In genomic region chr1:179506530-179507315, GRCm38 (mm10) we compare ENCODE assay signal across 8 mouse cellular contexts. TPM values are rescaled to one million over a fixed set of nuclear protein-coding genes. Genes with fewer than 3 reads are reported as not detected.
DNase-seq lines count a peak whose midpoint lies in the region; ATAC-seq and TF ChIP-seq lines count a peak whose summit lies in the region.
"Had no signal": no experiment of that assay in that cellular context is flagged by ENCODE, and none has a peak within 500 bp of the region (broad histone marks: within the 10 kb centered on the region; RNA-seq: fewer than 3 reads in every experiment).

No protein-coding gene starts in this region.

- peaks cover 15% of the 10 kb centered on the region for H3K4me1 ChIP-seq in G1E (ENCODE audit: insufficient read depth, low read depth, low read length)
- H3K4me1 ChIP-seq in neural tube, embryonic 11.5 days (ENCODE audit: control insufficient read depth, insufficient read depth, low read length), result no peaks in the 10 kb centered on the region
- H3K4me1 ChIP-seq: neural tube, embryonic 12.5 days had no signal

- H3K4me2 ChIP-seq in neural tube, embryonic 11.5 days (ENCODE audit: low read depth), result no peak overlapping the region
- H3K4me2 ChIP-seq: neural tube, embryonic 12.5 days had no signal

- 73% methylated on average over 9 of the region's 9 CpGs for WGBS in neural tube, embryonic 11.5 days

- no peak for ATAC-seq in G1E (ENCODE audit: extremely low read depth, insufficient number of reproducible peaks, low FRiP score, poor library complexity, severe bottlenecking)
- ATAC-seq in neural tube, embryonic 11.5 days (ENCODE audit: insufficient read depth, low FRiP score, low TSS enrichment), result no peak

- no peak overlapping the region for H3K4me3 ChIP-seq in G1E (ENCODE audit: low read depth, low read length)
- H3K4me3 ChIP-seq in neural tube, embryonic 11.5 days (ENCODE audit: low read depth, low read length), result no peak overlapping the region
- H3K4me3 ChIP-seq: neural tube, embryonic 12.5 days had no signal

- H3K27me3 ChIP-seq in G1E (ENCODE audit: insufficient read depth, low read length), result no peaks in the 10 kb centered on the region
- H3K27me3 ChIP-seq in neural tube, embryonic 11.5 days (ENCODE audit: control insufficient read depth, insufficient read depth, low read length), result no peaks in the 10 kb centered on the region
- H3K27me3 ChIP-seq: neural tube, embryonic 12.5 days had no signal

- peak; percentile 11; the same call in 1 of the 2 replicates for TF ChIP-seq CTCF in G1E (IDR thresholded peaks at IDR 0.05; ENCODE audit: low read depth, low read length)

- H3K27ac ChIP-seq in neural tube, embryonic 11.5 days (ENCODE audit: low read depth, low read length), result no peak overlapping the region
- H3K27ac ChIP-seq: neural tube, embryonic 12.5 days had no signal

- H3K36me3 ChIP-seq in G1E (replicated peaks), result peaks cover 43% of the 10 kb centered on the region
- H3K36me3 ChIP-seq in neural tube, embryonic 11.5 days (ENCODE audit: control insufficient read depth, insufficient read depth, low read length), result no peaks in the 10 kb centered on the region
- H3K36me3 ChIP-seq: neural tube, embryonic 12.5 days had no signal

- DNase-seq in layer of hippocampus, postnatal 10 days (ENCODE audit: low spot score in 2 of 2), result peak; percentile 23 to 56
- no peak for DNase-seq in layer of hippocampus, postnatal 36 days
- no peak for DNase-seq in G1E (ENCODE audit: low spot score)
- peak; percentile 34 for DNase-seq in c-Kit-negative CD71-positive TER-119-positive erythroid progenitor cells, embryonic 14.5 days (ENCODE audit: low read depth, low spot score)
- peak; percentile 38 for DNase-seq in heart, postnatal 4 days
- peak; percentile 30 for DNase-seq in neural tube, embryonic 11.5 days (ENCODE audit: low spot score)
- DNase-seq in left cerebral cortex, adult 8-10 months (ENCODE audit: low spot score in 2 of 2), result no peak

- H3K9me3 ChIP-seq in G1E (replicated peaks), result no peaks in the 10 kb centered on the region
- no peaks in the 10 kb centered on the region for H3K9me3 ChIP-seq in neural tube, embryonic 11.5 days (ENCODE audit: control insufficient read depth, low read length)
- H3K9me3 ChIP-seq: neural tube, embryonic 12.5 days had no signal

- H3K9ac ChIP-seq in neural tube, embryonic 11.5 days (ENCODE audit: low read length), result no peak overlapping the region
- H3K9ac ChIP-seq: neural tube, embryonic 12.5 days had no signal

RNA-seq across cellular contexts. Expression of gene Smyd3, which starts 11.1 kb away (rescaled TPM):
- 10 to 100 TPM; 21.8 to 26.0 TPM for total RNA-seq in layer of hippocampus, postnatal 10 days (2021)
- 10 to 100 TPM; 21.7 to 23.7 TPM for total RNA-seq in layer of hippocampus, postnatal 36 days (2021)
- total RNA-seq in G1E (2014; fragmentation: Nextera tagmentation), result 15.8 and 17.1 TPM in 2 replicates
- total RNA-seq in G1E (2017), result 18.2 and 19.4 TPM in 2 replicates
- 3.2 and 3.5 TPM in 2 replicates for polyA plus RNA-seq in G1E (2012)
- 1 to 10 TPM; 8.0 to 8.4 TPM for total RNA-seq in heart, postnatal 4 days (2021)
- 18.7 and 19.7 TPM in 2 replicates for polyA plus RNA-seq in neural tube, embryonic 11.5 days (2014; fragmentation: Nextera tagmentation; extraction: Ambion mirVana)
- 10 to 100 TPM; 31.8 to 34.0 (median 33.4) TPM for total RNA-seq in left cerebral cortex, adult 8-10 months (2022)

RNA-seq across cellular contexts. Expression of gene Tfb2m, which starts 39.3 kb away (rescaled TPM):
- 10 to 100 TPM; 26.6 to 27.8 TPM for total RNA-seq in layer of hippocampus, postnatal 10 days (2021)
- total RNA-seq in layer of hippocampus, postnatal 36 days (2021), result 10 to 100 TPM; 27.0 to 27.4 TPM
- total RNA-seq in G1E (2014; fragmentation: Nextera tagmentation), result 29.4 and 39.8 TPM in 2 replicates
- 40.5 and 51.9 TPM in 2 replicates for total RNA-seq in G1E (2017)
- polyA plus RNA-seq in G1E (2012), result 9.0 and 9.7 TPM in 2 replicates
- 10 to 100 TPM; 23.0 to 25.1 TPM for total RNA-seq in heart, postnatal 4 days (2021)
- 27.9 and 29.7 TPM in 2 replicates for polyA plus RNA-seq in neural tube, embryonic 11.5 days (2014; fragmentation: Nextera tagmentation; extraction: Ambion mirVana)
- total RNA-seq in left cerebral cortex, adult 8-10 months (2022), result 10 to 100 TPM; 21.7 to 27.3 (median 26.0) TPM

RNA-seq across cellular contexts. Expression of gene Cnst, which starts 39.4 kb away (rescaled TPM):
- total RNA-seq in layer of hippocampus, postnatal 10 days (2021), result 10 to 100 TPM; 28.8 to 30.0 TPM
- 10 to 100 TPM; 32.9 to 36.2 TPM for total RNA-seq in layer of hippocampus, postnatal 36 days (2021)
- total RNA-seq in G1E (2014; fragmentation: Nextera tagmentation) (27.1 TPM in 2 replicates), G1E (2017) (31.6 and 32.9 TPM in 2 replicates)
- 14.4 and 14.6 TPM in 2 replicates for polyA plus RNA-seq in G1E (2012)
- total RNA-seq in heart, postnatal 4 days (2021), result 10 to 100 TPM; 31.6 to 31.8 TPM
- polyA plus RNA-seq in neural tube, embryonic 11.5 days (2014; fragmentation: Nextera tagmentation; extraction: Ambion mirVana), result 31.7 and 33.5 TPM in 2 replicates
- 10 to 100 TPM; 40.1 to 42.1 (median 41.1) TPM for total RNA-seq in left cerebral cortex, adult 8-10 months (2022)

Comparison
In these comparisons a context has a peak if more than half of its experiments do, and no peak if none do; other contexts are left out.
1. DNase-seq: peak in layer of hippocampus, postnatal 10 days (2 of 2), c-Kit-negative CD71-positive TER-119-positive erythroid progenitor cells, embryonic 14.5 days (single experiment), heart, postnatal 4 days (single experiment) and neural tube, embryonic 11.5 days (single experiment); none in layer of hippocampus, postnatal 36 days (0 of 2), G1E (single experiment) and left cerebral cortex, adult 8-10 months (0 of 2).